Mouse (Mus musculus): ENCODE results near the gene Stx4a. TPM values are rescaled to one million over a fixed set of nuclear protein-coding genes. Genes with fewer than 3 reads are reported as not detected.
"Not testable (repeated sequence)": the region's sequence is repeated elsewhere in the genome, so short reads cannot be mapped to it uniquely, and the experiment has no call there.

Stx4a gene
- polyA plus RNA-seq, 1 experiment from 2014 or later, result 11.8 TPM

- H3K27ac ChIP-seq (ENCODE audit: low read length), result no peak overlapping the region
- ATAC-seq (ENCODE audit: low read depth), result no peak
These were observed 3.1 kb upstream of the Stx4a start for GRCm38 (mm10) chr7:127820836-127821509.

GRCm38 (mm10) chr7:127822494-127822893 is 1.6 kb upstream of the Stx4a start:
- Histone ChIP-seq H3K9me3 (replicated peaks; ENCODE audit: control insufficient read depth, low read length) (no peaks in the 10 kb centered on the region), H3K4me2 (ENCODE audit: low read depth, low read length) (no peak overlapping the region), H3K4me1 (ENCODE audit: control insufficient read depth, low read depth, low read length) (no peaks in the 10 kb centered on the region), H3K27ac (ENCODE audit: low read length) (no peak overlapping the region), H3K4me3 (ENCODE audit: low read depth, low read length) (no peak overlapping the region), H3K9ac (ENCODE audit: low read depth, low read length) (no peak overlapping the region), H3K27me3 (ENCODE audit: control insufficient read depth, insufficient read depth, low read depth, low read length) (peaks cover 9% of the 10 kb centered on the region), H3K36me3 (ENCODE audit: control insufficient read depth, insufficient read depth) (no peaks in the 10 kb centered on the region)
- 69% methylated on average over 3 of the region's 3 CpGs for WGBS (ENCODE audit: insufficient replicate concordance)
- ATAC-seq (ENCODE audit: low read depth), result no peak

More at GRCm38 (mm10) chr7:127820836-127821509, 3.1 kb upstream of the Stx4a start:
- Histone ChIP-seq H3K36me3 (ENCODE audit: control insufficient read depth, insufficient read depth) (no peaks in the 10 kb centered on the region), H3K27me3 (ENCODE audit: control insufficient read depth, insufficient read depth, low read depth, low read length) (peaks cover 9% of the 10 kb centered on the region), H3K9me3 (replicated peaks; ENCODE audit: control insufficient read depth, low read length) (no peaks in the 10 kb centered on the region), H3K4me1 (ENCODE audit: control insufficient read depth, low read depth, low read length) (peaks cover 4% of the 10 kb centered on the region; the same call in 1 of the 2 replicates), H3K9ac (ENCODE audit: low read depth, low read length) (no peak overlapping the region), H3K4me2 (ENCODE audit: low read depth, low read length) (no peak overlapping the region), H3K4me3 (ENCODE audit: low read depth, low read length) (no peak overlapping the region)
- 34% methylated on average over 13 of the region's 13 CpGs for WGBS (ENCODE audit: insufficient replicate concordance)

- Histone ChIP-seq H3K4me3 (ENCODE audit: low read depth, low read length) (no peak overlapping the region), H3K27ac (ENCODE audit: low read length) (no peak overlapping the region), H3K4me2 (ENCODE audit: low read depth, low read length) (no peak overlapping the region), H3K36me3 (ENCODE audit: control insufficient read depth, insufficient read depth) (no peaks in the 10 kb centered on the region), H3K27me3 (ENCODE audit: control insufficient read depth, insufficient read depth, low read depth, low read length) (peaks cover 9% of the 10 kb centered on the region), H3K4me1 (ENCODE audit: control insufficient read depth, low read depth, low read length) (no peaks in the 10 kb centered on the region), H3K9ac (ENCODE audit: low read depth, low read length) (no peak overlapping the region), H3K9me3 (replicated peaks; ENCODE audit: control insufficient read depth, low read length) (no peaks in the 10 kb centered on the region)
- no peak for ATAC-seq (ENCODE audit: low read depth)
- 68% methylated on average over 11 of the region's 11 CpGs for WGBS (ENCODE audit: insufficient replicate concordance)
These were observed 590 bp upstream of the Stx4a start for GRCm38 (mm10) chr7:127823236-127824171.

GRCm38 (mm10) chr7:127835550-127835949 is 11.5 kb downstream of the Stx4a start:
- no peak overlapping the region for H3K4me3 ChIP-seq (ENCODE audit: low read depth, low read length)
- H3K4me2 ChIP-seq (ENCODE audit: low read depth, low read length), result no peak overlapping the region
- no peak for ATAC-seq (ENCODE audit: low read depth)
- peaks cover 3% of the 10 kb centered on the region; the same call in 1 of the 2 replicates for H3K27me3 ChIP-seq (ENCODE audit: control insufficient read depth, insufficient read depth, low read depth, low read length)
- 63% methylated on average over 2 of the region's 2 CpGs for WGBS (ENCODE audit: insufficient replicate concordance)
- H3K9me3 ChIP-seq (replicated peaks; ENCODE audit: control insufficient read depth, low read length), result no peaks in the 10 kb centered on the region
- H3K4me1 ChIP-seq (ENCODE audit: control insufficient read depth, low read depth, low read length), result peaks cover 2% of the 10 kb centered on the region
- no peaks in the 10 kb centered on the region for H3K36me3 ChIP-seq (ENCODE audit: control insufficient read depth, insufficient read depth)
- no peak overlapping the region for H3K9ac ChIP-seq (ENCODE audit: low read depth, low read length)
- H3K27ac ChIP-seq (ENCODE audit: low read length), result no peak overlapping the region

- no peak for ATAC-seq (ENCODE audit: low read depth)
- no peaks in the 10 kb centered on the region for H3K36me3 ChIP-seq (ENCODE audit: control insufficient read depth, insufficient read depth)
- peaks cover 9% of the 10 kb centered on the region for H3K4me1 ChIP-seq (ENCODE audit: control insufficient read depth, low read depth, low read length)
- H3K4me3 ChIP-seq (ENCODE audit: low read depth, low read length), result no peak overlapping the region
- 76% methylated on average over 5 of the region's 5 CpGs for WGBS (ENCODE audit: insufficient replicate concordance)
- H3K27ac ChIP-seq (ENCODE audit: low read length), result no peak overlapping the region
- H3K4me2 ChIP-seq (ENCODE audit: low read depth, low read length), result no peak overlapping the region
- no peaks in the 10 kb centered on the region for H3K27me3 ChIP-seq (ENCODE audit: control insufficient read depth, insufficient read depth, low read depth, low read length)
- H3K9ac ChIP-seq (ENCODE audit: low read depth, low read length), result no peak overlapping the region
- no peaks in the 10 kb centered on the region for H3K9me3 ChIP-seq (replicated peaks; ENCODE audit: control insufficient read depth, low read length)
These were observed 13.4 kb downstream of the Stx4a start for GRCm38 (mm10) chr7:127837473-127837872.

DNA sequence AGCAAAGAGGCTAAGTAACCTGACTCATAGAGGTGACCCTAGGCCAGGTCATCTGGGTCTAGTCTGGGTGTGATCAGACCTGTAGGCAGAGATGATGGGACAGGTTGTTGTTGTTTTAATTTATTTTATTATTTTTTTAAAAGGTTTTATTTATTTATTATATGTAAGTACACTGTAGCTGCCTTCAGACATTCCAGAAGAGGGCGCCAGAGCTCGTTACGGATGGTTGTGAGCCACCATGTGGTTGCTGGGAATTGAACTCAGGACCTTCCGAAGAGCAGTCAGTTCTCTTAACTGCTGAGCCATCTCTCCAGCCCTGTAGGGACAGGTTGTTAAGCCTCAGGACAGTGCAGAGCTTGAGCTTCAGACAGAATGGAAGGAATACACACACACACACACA is 13.8 kb downstream of the Stx4a start:
- H3K27ac ChIP-seq (ENCODE audit: low read length); ATAC-seq (ENCODE audit: low read depth); H3K9ac ChIP-seq (ENCODE audit: low read depth, low read length); H3K4me2 ChIP-seq (ENCODE audit: low read depth, low read length); H3K36me3 ChIP-seq (ENCODE audit: control insufficient read depth, insufficient read depth); H3K27me3 ChIP-seq (ENCODE audit: control insufficient read depth, insufficient read depth, low read depth, low read length); H3K9me3 ChIP-seq (replicated peaks; ENCODE audit: control insufficient read depth, low read length); H3K4me3 ChIP-seq (ENCODE audit: low read depth, low read length): not testable (repeated sequence)
- 73% methylated on average over 4 of the region's 4 CpGs for WGBS (ENCODE audit: insufficient replicate concordance)
- peaks cover 13% of the 10 kb centered on the region for H3K4me1 ChIP-seq (ENCODE audit: control insufficient read depth, low read depth, low read length)

DNA sequence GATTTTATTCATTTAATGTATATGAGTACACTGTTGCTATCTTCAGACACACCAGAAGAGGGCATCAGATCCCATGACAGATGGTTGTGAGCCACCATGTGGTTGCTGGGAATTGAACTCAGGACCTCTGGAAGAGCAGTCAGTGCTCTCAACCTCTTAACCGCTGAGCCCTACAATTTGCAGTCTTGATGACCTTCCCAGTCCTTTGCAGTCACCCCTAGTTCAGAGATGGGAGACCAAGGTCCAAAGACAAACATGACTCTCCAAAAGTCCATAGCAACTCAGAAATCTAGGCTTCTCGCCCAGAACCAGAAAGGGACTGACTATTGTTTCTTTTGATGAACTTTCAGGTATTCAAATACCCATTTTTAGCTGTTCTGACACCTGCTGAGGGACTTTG is 15.9 kb downstream of the Stx4a start:
- not testable (repeated sequence) for H3K4me2 ChIP-seq (ENCODE audit: low read depth, low read length); H3K9ac ChIP-seq (ENCODE audit: low read depth, low read length); H3K27me3 ChIP-seq (ENCODE audit: control insufficient read depth, insufficient read depth, low read depth, low read length); ATAC-seq (ENCODE audit: low read depth); H3K9me3 ChIP-seq (replicated peaks; ENCODE audit: control insufficient read depth, low read length); H3K4me3 ChIP-seq (ENCODE audit: low read depth, low read length); H3K36me3 ChIP-seq (ENCODE audit: control insufficient read depth, insufficient read depth); H3K27ac ChIP-seq (ENCODE audit: low read length)
- H3K4me1 ChIP-seq (ENCODE audit: control insufficient read depth, low read depth, low read length), result peaks cover 14% of the 10 kb centered on the region
- 77% methylated on average over 2 of the region's 2 CpGs for WGBS (ENCODE audit: insufficient replicate concordance)

- no peaks in the 10 kb centered on the region for H3K27me3 ChIP-seq (ENCODE audit: control insufficient read depth, insufficient read depth, low read depth, low read length)
- peak overlapping the region; percentile 76 for H3K9ac ChIP-seq (ENCODE audit: low read depth, low read length)
- peak; percentile 15; the same call in 1 of the 2 replicates for ATAC-seq (ENCODE audit: low read depth)
- H3K4me1 ChIP-seq (ENCODE audit: control insufficient read depth, low read depth, low read length), result peaks cover 14% of the 10 kb centered on the region
- H3K4me2 ChIP-seq (ENCODE audit: low read depth, low read length), result peak overlapping the region; percentile 98
- 3% methylated on average over 15 of the region's 15 CpGs for WGBS (ENCODE audit: insufficient replicate concordance)
- H3K27ac ChIP-seq (ENCODE audit: low read length), result peak overlapping the region; percentile 82
- no peaks in the 10 kb centered on the region for H3K9me3 ChIP-seq (replicated peaks; ENCODE audit: control insufficient read depth, low read length)
- peak overlapping the region; percentile 73 for H3K4me3 ChIP-seq (ENCODE audit: low read depth, low read length)
- peaks cover 7% of the 10 kb centered on the region for H3K36me3 ChIP-seq (ENCODE audit: control insufficient read depth, insufficient read depth)
These were observed 16.8 kb downstream of the Stx4a start for GRCm38 (mm10) chr7:127840886-127841285.
